Mouse (Mus musculus): ENCODE data around the gene Gm29797. TPM values are rescaled to one million over a fixed set of nuclear protein-coding genes. Genes with fewer than 3 reads are reported as not detected.
A peak's percentile ranks its signal among the peaks of the same experiment; 100 is the strongest.

Gm29797 gene
- polyA plus RNA-seq, 1 experiment from 2014 or later = not detected

DNA sequence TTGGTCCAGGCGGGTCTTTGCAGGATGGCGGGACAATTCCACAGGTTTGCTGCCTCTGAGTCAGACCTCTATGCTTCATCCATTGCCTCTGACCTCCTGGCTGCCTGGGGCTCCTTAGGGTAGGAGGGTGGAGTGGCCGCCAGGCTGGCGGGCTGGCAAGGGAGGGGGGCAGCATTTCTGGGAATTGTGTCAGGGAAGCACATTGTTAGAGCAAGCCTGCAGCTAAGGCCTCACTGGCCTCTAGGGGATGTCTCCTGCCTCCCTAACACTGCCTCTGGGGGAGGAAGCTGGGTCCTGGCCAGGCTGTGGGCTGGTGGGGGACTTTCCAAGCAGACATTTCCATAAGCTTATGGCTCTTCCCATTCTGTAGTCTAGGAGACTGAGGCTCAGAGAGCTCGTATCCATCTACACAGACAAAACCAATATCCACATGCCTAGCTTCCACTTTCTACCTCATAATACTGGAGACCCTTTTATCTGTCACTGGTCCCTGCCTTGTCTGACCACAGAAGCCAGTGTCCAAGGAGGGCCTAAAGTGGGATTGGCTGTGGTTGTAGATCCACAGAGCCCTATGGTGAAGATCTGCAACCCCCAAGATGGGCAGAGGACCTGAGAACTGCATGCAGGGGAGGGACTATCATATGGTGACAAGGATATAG is 20.4 kb downstream of the Gm29797 start:
- 56% methylated on average over 5 of the region's 5 CpGs for WGBS
- no peak overlapping the region for H3K9ac ChIP-seq (replicated peaks; ENCODE audit: low read length)
- no peaks in the 10 kb centered on the region for H3K36me3 ChIP-seq (ENCODE audit: control insufficient read depth, insufficient read depth, low read length)
- H3K4me2 ChIP-seq (ENCODE audit: low read length) = no peak overlapping the region
- H3K9me3 ChIP-seq (ENCODE audit: control insufficient read depth, low read length) = no peaks in the 10 kb centered on the region
- peak overlapping the region; percentile 2; the same call in 1 of the 2 replicates for H3K27ac ChIP-seq (replicated peaks; ENCODE audit: low read depth, low read length)
- peaks cover 14% of the 10 kb centered on the region for H3K27me3 ChIP-seq (ENCODE audit: control insufficient read depth, insufficient read depth, low read length)
- peaks cover 14% of the 10 kb centered on the region for H3K4me1 ChIP-seq (ENCODE audit: control insufficient read depth, insufficient read depth, low read length)
- no peak overlapping the region for H3K4me3 ChIP-seq (replicated peaks; ENCODE audit: low read depth, low read length)
- ATAC-seq (ENCODE audit: low FRiP score, low TSS enrichment) (no peak), DNase-seq (no peak)

DNA sequence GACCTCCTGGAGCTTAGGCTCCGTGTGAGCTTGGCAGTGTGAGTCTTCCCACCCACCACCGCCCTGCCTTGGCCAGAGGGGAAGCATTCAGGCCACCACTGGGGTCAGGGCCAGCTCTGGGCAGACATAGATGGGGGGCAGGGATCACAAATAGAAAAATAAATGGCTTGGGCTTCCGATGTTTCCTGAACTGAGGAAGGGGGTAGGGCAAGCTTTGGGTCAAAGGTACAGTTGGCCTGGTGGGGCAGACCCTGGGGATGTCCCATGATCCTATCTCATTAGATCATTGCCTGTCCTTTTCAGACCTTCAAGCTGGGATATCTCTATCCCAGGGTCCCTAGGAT is 20.9 kb downstream of the Gm29797 start:
- WGBS = 53% methylated on average over 3 of the region's 3 CpGs
- DNase-seq (no peak), ATAC-seq (ENCODE audit: low FRiP score, low TSS enrichment) (no peak)
- Histone ChIP-seq H3K9ac (replicated peaks; ENCODE audit: low read length) (no peak overlapping the region), H3K36me3 (ENCODE audit: control insufficient read depth, insufficient read depth, low read length) (no peaks in the 10 kb centered on the region), H3K27ac (replicated peaks; ENCODE audit: low read depth, low read length) (no peak overlapping the region), H3K9me3 (ENCODE audit: control insufficient read depth, low read length) (no peaks in the 10 kb centered on the region), H3K4me3 (replicated peaks; ENCODE audit: low read depth, low read length) (no peak overlapping the region), H3K27me3 (ENCODE audit: control insufficient read depth, insufficient read depth, low read length) (peaks cover 9% of the 10 kb centered on the region), H3K4me1 (ENCODE audit: control insufficient read depth, insufficient read depth, low read length) (peaks cover 14% of the 10 kb centered on the region), H3K4me2 (ENCODE audit: low read length) (no peak overlapping the region)

DNA sequence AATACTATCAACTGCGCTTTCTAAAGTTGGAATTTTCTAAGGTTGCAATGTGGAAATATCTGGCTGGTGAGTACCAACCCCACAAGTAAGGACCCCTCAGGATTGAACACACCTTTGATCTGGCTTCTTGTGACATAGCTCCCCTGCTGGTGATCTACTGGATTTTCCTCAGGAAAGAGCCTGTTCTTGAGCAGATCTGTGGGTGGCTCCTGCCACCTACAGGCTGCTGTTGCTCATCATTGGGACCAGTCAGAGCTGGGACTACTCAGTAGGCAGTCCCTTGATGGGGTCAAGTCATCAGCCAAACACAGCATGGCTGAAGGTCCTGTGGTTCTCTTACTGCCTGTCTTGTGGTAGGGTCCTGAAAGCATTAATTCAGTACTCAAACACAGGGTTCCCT is 21.9 kb downstream of the Gm29797 start:
- ATAC-seq (ENCODE audit: low FRiP score, low TSS enrichment) (no peak), DNase-seq (peak; percentile 86)
- no peaks in the 10 kb centered on the region for H3K27me3 ChIP-seq (ENCODE audit: control insufficient read depth, insufficient read depth, low read length)
- WGBS = 56% methylated on average over 1 of the region's 1 CpGs
- peaks cover 14% of the 10 kb centered on the region for H3K4me1 ChIP-seq (ENCODE audit: control insufficient read depth, insufficient read depth, low read length)
- H3K9me3 ChIP-seq (ENCODE audit: control insufficient read depth, low read length) = no peaks in the 10 kb centered on the region
- H3K9ac ChIP-seq (replicated peaks; ENCODE audit: low read length) = no peak overlapping the region
- H3K4me3 ChIP-seq (replicated peaks; ENCODE audit: low read depth, low read length) = no peak overlapping the region
- H3K36me3 ChIP-seq (ENCODE audit: control insufficient read depth, insufficient read depth, low read length) = no peaks in the 10 kb centered on the region
- no peak overlapping the region for H3K4me2 ChIP-seq (ENCODE audit: low read length)
- H3K27ac ChIP-seq (replicated peaks; ENCODE audit: low read depth, low read length) = no peak overlapping the region

DNA sequence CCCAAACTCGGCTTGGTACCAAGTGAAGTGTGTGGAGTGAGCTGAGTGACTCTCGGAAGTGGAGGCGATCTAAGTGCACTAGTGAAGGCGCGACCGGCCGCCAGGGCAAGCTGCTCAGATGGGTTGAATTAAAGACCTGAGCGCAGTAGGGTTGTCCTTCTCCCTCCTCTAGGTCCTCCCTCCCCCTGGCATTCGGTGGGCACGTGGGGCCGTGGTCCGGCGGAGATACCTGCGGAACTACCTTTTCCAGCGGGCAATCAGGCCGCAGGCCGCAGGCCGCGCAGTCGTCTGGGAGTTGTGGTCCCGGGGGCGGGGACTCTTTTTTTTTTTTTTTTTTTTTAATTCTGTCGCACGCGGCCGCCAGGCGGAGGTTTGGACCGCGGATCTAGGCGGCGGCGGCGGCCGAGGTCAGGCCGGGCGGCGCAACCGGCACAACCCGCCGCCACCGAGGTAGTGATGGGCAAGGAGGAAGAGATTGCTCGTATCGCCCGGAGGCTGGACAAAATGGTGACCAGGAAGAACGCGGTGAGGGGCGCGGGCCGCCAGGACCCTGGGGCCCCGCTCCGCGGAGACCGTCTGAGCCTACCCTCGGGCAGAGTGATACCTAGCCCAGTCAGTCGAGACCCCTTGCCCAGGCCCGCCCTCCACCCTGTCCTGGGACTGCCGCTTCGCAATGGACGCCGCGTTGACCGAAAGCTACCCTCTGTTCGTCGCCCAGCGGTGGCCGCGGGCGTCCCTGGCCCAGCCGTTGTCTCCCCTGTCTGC is 23.3 kb downstream of the Gm29797 start, which contains the start of gene Tcea2:
Gene Tcea2 (plus strand): TSS at position 360 of the 765 bp plus-strand sequence.
- DNase-seq (peak; percentile 85), ATAC-seq (ENCODE audit: low FRiP score, low TSS enrichment) (peak; percentile 71)
- peak within 1 kb of the TSS; percentile 63 for H3K4me3 ChIP-seq (replicated peaks; ENCODE audit: low read depth, low read length)
- no peaks in the 10 kb centered on the region for H3K36me3 ChIP-seq (ENCODE audit: control insufficient read depth, insufficient read depth, low read length)
- peak within 1 kb of the TSS; percentile 89 for H3K9ac ChIP-seq (replicated peaks; ENCODE audit: low read length)
- H3K9me3 ChIP-seq (ENCODE audit: control insufficient read depth, low read length) = no peaks in the 10 kb centered on the region
- peak within 1 kb of the TSS; percentile 64 for H3K27ac ChIP-seq (replicated peaks; ENCODE audit: low read depth, low read length)
- under 1% methylated on average over 59 of the region's 69 CpGs for WGBS
- peaks cover 12% of the 10 kb centered on the region for H3K4me1 ChIP-seq (ENCODE audit: control insufficient read depth, insufficient read depth, low read length)
- H3K4me2 ChIP-seq (ENCODE audit: low read length) = peak within 1 kb of the TSS; percentile 93
- no peaks in the 10 kb centered on the region for H3K27me3 ChIP-seq (ENCODE audit: control insufficient read depth, insufficient read depth, low read length)

DNA sequence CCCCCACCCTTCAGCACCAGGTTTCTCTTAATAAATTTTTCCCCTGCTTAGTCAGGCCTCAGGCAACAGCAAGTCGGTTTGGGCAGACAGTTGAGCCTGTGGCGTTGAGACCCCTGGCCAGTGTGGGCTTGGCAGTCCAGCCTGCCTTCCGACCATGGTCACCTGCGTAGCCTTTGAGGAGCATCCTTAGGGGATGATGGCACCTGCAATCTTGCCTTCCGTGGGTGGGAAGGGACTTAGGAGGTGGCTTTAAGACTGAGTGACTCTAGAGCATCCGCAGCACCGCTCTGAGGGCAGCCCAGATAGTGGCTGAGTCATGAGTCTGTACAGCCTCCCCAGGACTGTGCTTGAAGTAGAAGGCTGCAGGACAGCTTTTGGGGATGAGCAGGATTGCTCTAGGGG is 23.9 kb downstream of the Gm29797 start:
- Histone ChIP-seq H3K36me3 (ENCODE audit: control insufficient read depth, insufficient read depth, low read length) (peaks cover under 1% of the 10 kb centered on the region), H3K9me3 (ENCODE audit: control insufficient read depth, low read length) (no peaks in the 10 kb centered on the region), H3K27me3 (ENCODE audit: control insufficient read depth, insufficient read depth, low read length) (no peaks in the 10 kb centered on the region), H3K4me3 (replicated peaks; ENCODE audit: low read depth, low read length) (peak overlapping the region; percentile 63), H3K27ac (replicated peaks; ENCODE audit: low read depth, low read length) (peak overlapping the region; percentile 64; the same call in 1 of the 2 replicates), H3K4me1 (ENCODE audit: control insufficient read depth, insufficient read depth, low read length) (peaks cover 6% of the 10 kb centered on the region), H3K4me2 (ENCODE audit: low read length) (peak overlapping the region; percentile 93), H3K9ac (replicated peaks; ENCODE audit: low read length) (peak overlapping the region; percentile 89)
- no peak for DNase-seq
- ATAC-seq (ENCODE audit: low FRiP score, low TSS enrichment) = peak; percentile 21; the same call in 1 of the 2 replicates
- 19% methylated on average over 7 of the region's 7 CpGs for WGBS

DNA sequence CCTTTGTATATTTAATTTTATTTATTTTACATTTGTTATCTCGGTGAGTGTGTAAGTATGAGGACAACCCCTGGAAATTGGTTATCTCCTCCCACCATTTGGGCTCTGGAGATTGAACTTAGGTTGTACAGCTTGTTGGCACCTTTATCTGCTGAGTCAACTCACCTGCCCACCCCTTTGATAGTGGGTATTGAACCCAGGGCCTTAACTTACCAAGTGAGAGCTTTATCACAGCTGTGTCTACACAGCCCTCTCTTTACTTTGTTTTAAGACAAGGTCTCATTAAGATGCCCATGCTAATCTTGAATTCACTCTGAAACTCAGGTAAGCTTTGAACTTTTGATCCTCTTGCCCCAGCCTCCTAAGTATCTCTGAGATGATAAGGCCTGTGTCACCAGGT is 25.1 kb downstream of the Gm29797 start:
- no peak overlapping the region for H3K27ac ChIP-seq (replicated peaks; ENCODE audit: low read depth, low read length)
- H3K4me1 ChIP-seq (ENCODE audit: control insufficient read depth, insufficient read depth, low read length) = peaks cover 5% of the 10 kb centered on the region
- H3K4me3 ChIP-seq (replicated peaks; ENCODE audit: low read depth, low read length) = no peak overlapping the region
- H3K4me2 ChIP-seq (ENCODE audit: low read length) = no peak overlapping the region
- no peaks in the 10 kb centered on the region for H3K9me3 ChIP-seq (ENCODE audit: control insufficient read depth, low read length)
- H3K9ac ChIP-seq (replicated peaks; ENCODE audit: low read length) = no peak overlapping the region; the same call in 1 of the 2 replicates
- DNase-seq (no peak), ATAC-seq (ENCODE audit: low FRiP score, low TSS enrichment) (no peak)
- H3K27me3 ChIP-seq (ENCODE audit: control insufficient read depth, insufficient read depth, low read length) = no peaks in the 10 kb centered on the region
- peaks cover 13% of the 10 kb centered on the region for H3K36me3 ChIP-seq (ENCODE audit: control insufficient read depth, insufficient read depth, low read length)
- 92% methylated on average over 1 of the region's 1 CpGs for WGBS

DNA sequence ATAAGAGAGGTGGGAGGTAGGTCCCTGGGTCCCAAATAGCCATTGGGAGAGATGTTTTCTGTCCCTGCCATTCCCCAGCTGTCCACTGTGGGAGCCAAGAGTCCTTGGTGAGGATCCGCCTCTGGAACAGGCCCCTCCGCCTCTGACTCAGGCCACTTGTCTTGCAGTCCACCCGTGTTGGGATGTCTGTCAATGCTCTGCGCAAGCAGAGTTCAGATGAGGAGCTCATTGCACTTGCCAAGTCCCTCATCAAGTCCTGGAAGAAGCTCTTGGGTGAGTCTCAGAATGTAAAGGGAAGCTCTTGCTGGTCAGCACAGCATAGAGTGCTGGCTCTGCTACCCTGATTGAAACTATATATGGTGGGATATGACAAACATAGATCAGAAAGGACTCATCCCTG is 26.5 kb downstream of the Gm29797 start:
- no peak overlapping the region for H3K9ac ChIP-seq (replicated peaks; ENCODE audit: low read length)

DNA sequence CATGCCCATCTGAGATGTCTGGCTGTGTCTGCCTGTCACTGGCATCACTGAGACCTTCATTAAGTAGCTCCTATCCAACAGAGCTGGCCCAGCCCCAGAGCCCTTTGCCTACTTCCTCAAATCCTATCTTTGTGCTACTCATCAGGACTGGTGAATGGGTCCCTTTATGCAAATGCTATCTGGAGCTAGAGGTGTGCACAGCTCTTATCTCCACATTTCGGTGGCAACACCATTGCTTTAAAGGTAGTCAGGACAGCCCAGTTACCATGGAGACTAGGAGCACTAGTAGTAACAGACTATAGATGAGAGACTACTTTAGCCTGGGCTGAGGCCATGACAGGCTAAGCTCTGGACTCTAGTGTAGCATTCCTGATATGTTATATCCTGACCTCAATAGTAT is 27.9 kb downstream of the Gm29797 start:
- DNase-seq = no peak
- ATAC-seq (ENCODE audit: low FRiP score, low TSS enrichment) = no peak
- Histone ChIP-seq H3K4me1 (ENCODE audit: control insufficient read depth, insufficient read depth, low read length) (peaks cover 5% of the 10 kb centered on the region), H3K9ac (replicated peaks; ENCODE audit: low read length) (no peak overlapping the region), H3K4me2 (ENCODE audit: low read length) (no peak overlapping the region), H3K9me3 (ENCODE audit: control insufficient read depth, low read length) (no peaks in the 10 kb centered on the region), H3K27me3 (ENCODE audit: control insufficient read depth, insufficient read depth, low read length) (no peaks in the 10 kb centered on the region), H3K27ac (replicated peaks; ENCODE audit: low read depth, low read length) (no peak overlapping the region), H3K4me3 (replicated peaks; ENCODE audit: low read depth, low read length) (no peak overlapping the region), H3K36me3 (ENCODE audit: control insufficient read depth, insufficient read depth, low read length) (peaks cover 40% of the 10 kb centered on the region)
- 90% methylated on average over 1 of the region's 1 CpGs for WGBS

More for the DNA sequence above, 26.5 kb downstream of the Gm29797 start:
- peaks cover 5% of the 10 kb centered on the region for H3K4me1 ChIP-seq (ENCODE audit: control insufficient read depth, insufficient read depth, low read length)
- no peak overlapping the region for H3K27ac ChIP-seq (replicated peaks; ENCODE audit: low read depth, low read length)
- 68% methylated on average over 4 of the region's 4 CpGs for WGBS
- H3K9me3 ChIP-seq (ENCODE audit: control insufficient read depth, low read length) = no peaks in the 10 kb centered on the region
- no peak for DNase-seq
- no peak overlapping the region for H3K4me2 ChIP-seq (ENCODE audit: low read length)
- ATAC-seq (ENCODE audit: low FRiP score, low TSS enrichment) = no peak
- no peaks in the 10 kb centered on the region for H3K27me3 ChIP-seq (ENCODE audit: control insufficient read depth, insufficient read depth, low read length)
- H3K36me3 ChIP-seq (ENCODE audit: control insufficient read depth, insufficient read depth, low read length) = peaks cover 27% of the 10 kb centered on the region
- H3K4me3 ChIP-seq (replicated peaks; ENCODE audit: low read depth, low read length) = no peak overlapping the region

DNA sequence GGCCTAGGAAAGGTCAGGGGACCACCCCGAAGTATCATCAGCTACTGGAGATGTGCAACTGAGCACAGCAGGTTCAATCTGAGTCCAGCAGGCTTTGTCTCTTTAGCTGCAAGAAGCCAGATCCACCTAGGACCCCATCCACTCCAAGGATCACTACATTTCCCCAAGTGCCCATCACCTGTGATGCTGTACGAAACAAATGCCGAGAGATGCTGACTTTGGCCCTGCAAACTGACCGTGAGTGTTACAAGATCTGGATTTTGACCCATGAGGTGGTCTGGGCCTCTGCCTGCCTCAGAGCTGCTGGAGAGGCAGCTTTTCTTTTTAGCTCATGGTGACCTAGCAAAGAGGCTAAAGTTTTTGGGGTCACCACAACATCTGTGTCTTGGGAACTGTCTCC is 28.9 kb downstream of the Gm29797 start:
- Histone ChIP-seq H3K4me1 (ENCODE audit: control insufficient read depth, insufficient read depth, low read length) (peaks cover 3% of the 10 kb centered on the region), H3K4me2 (ENCODE audit: low read length) (no peak overlapping the region), H3K36me3 (ENCODE audit: control insufficient read depth, insufficient read depth, low read length) (peaks cover 42% of the 10 kb centered on the region), H3K27me3 (ENCODE audit: control insufficient read depth, insufficient read depth, low read length) (no peaks in the 10 kb centered on the region), H3K9me3 (ENCODE audit: control insufficient read depth, low read length) (no peaks in the 10 kb centered on the region), H3K9ac (replicated peaks; ENCODE audit: low read length) (no peak overlapping the region), H3K4me3 (replicated peaks; ENCODE audit: low read depth, low read length) (no peak overlapping the region), H3K27ac (replicated peaks; ENCODE audit: low read depth, low read length) (no peak overlapping the region)
- ATAC-seq (ENCODE audit: low FRiP score, low TSS enrichment) (no peak), DNase-seq (no peak)
- 94% methylated on average over 4 of the region's 4 CpGs for WGBS

Data from midbrain, embryonic 14.5 days (tissue).